Mouse (Mus musculus): ENCODE measurements around the gene Cacna1a. TPM values are rescaled to one million over a fixed set of nuclear protein-coding genes. Genes with fewer than 3 reads are reported as not detected.
"Not testable (repeated sequence)": the region's sequence is repeated elsewhere in the genome, so short reads cannot be mapped to it uniquely, and the experiment has no call there.

Gene Cacna1a
- polyA plus RNA-seq, 1 experiment from 2014 or later, result 13.8 TPM

DNA sequence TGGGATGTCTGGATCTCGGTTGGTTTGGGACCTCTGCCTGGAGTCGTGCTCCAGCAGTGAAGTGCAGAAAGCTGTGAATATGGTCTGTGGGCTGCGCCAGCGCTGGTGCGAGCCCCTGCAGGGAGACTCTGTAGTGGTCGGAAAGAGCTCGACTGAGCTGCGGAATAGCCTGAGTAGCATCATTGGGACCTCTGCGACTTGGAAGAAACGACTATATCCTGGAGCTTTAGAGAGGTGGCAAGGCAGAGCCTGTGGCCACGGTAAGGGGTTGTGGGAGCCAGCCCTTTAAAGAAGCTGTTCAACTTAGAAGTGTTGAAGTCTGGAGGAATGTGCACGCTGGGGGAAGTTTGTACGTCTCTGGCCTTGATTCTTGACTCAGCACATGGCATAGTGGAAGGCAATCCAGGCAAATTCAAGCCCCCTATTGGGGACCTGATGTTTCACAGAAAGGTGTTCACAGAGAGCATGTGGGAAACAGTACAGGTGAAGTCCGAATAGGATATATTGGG lies 277.2 kb downstream of the Cacna1a start:
- H3K27ac ChIP-seq (replicated peaks; ENCODE audit: low read depth, low read length), result peak overlapping the region; percentile 78
- peaks cover 22% of the 10 kb centered on the region for H3K4me1 ChIP-seq (ENCODE audit: control insufficient read depth, insufficient read depth, low read length)
- no peaks in the 10 kb centered on the region for H3K27me3 ChIP-seq (ENCODE audit: control insufficient read depth, insufficient read depth, low read length)
- peak overlapping the region; percentile 72 for H3K9ac ChIP-seq (replicated peaks; ENCODE audit: low read length)
- WGBS, result 2% methylated on average over 14 of the region's 14 CpGs
- H3K36me3 ChIP-seq (ENCODE audit: control insufficient read depth, insufficient read depth, low read length), result peaks cover 13% of the 10 kb centered on the region
- DNase-seq (peak; percentile 50), ATAC-seq (ENCODE audit: low FRiP score, low TSS enrichment) (peak; percentile 2; the same call in 1 of the 2 replicates)
- H3K4me2 ChIP-seq (ENCODE audit: low read length), result peak overlapping the region; percentile 91
- H3K4me3 ChIP-seq (replicated peaks; ENCODE audit: low read depth, low read length), result peak overlapping the region; percentile 59
- H3K9me3 ChIP-seq (ENCODE audit: control insufficient read depth, low read length), result no peaks in the 10 kb centered on the region

DNA sequence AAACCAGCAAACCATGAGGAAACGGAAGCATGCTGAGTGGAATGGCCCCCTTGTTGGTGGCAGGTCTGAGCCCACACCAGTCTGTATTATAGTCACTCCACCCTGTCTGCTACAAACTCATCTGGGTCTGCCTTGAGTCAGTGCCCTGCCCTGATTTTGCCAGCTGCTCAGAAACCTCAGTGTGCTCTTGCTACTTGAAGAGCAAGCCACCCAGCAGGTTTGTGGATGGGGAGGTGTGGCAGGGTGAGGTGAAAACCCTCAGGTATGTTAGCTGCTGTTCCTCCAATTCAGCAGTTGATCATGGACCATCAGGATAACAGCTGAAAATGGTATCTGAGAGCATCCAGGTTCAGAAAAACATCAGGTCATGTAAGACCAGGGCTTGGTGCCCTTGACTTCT lies 279.8 kb downstream of the Cacna1a start:
- H3K27ac ChIP-seq (replicated peaks; ENCODE audit: low read depth, low read length), result no peak overlapping the region
- no peaks in the 10 kb centered on the region for H3K9me3 ChIP-seq (ENCODE audit: control insufficient read depth, low read length)
- H3K36me3 ChIP-seq (ENCODE audit: control insufficient read depth, insufficient read depth, low read length), result peaks cover 30% of the 10 kb centered on the region
- no peak overlapping the region for H3K4me3 ChIP-seq (replicated peaks; ENCODE audit: low read depth, low read length)
- DNase-seq (no peak), ATAC-seq (ENCODE audit: low FRiP score, low TSS enrichment) (no peak)
- H3K27me3 ChIP-seq (ENCODE audit: control insufficient read depth, insufficient read depth, low read length), result no peaks in the 10 kb centered on the region
- WGBS, result 82% methylated on average over 1 of the region's 1 CpGs
- no peak overlapping the region for H3K9ac ChIP-seq (replicated peaks; ENCODE audit: low read length)
- peaks cover 7% of the 10 kb centered on the region for H3K4me1 ChIP-seq (ENCODE audit: control insufficient read depth, insufficient read depth, low read length)
- H3K4me2 ChIP-seq (ENCODE audit: low read length), result no peak overlapping the region

DNA sequence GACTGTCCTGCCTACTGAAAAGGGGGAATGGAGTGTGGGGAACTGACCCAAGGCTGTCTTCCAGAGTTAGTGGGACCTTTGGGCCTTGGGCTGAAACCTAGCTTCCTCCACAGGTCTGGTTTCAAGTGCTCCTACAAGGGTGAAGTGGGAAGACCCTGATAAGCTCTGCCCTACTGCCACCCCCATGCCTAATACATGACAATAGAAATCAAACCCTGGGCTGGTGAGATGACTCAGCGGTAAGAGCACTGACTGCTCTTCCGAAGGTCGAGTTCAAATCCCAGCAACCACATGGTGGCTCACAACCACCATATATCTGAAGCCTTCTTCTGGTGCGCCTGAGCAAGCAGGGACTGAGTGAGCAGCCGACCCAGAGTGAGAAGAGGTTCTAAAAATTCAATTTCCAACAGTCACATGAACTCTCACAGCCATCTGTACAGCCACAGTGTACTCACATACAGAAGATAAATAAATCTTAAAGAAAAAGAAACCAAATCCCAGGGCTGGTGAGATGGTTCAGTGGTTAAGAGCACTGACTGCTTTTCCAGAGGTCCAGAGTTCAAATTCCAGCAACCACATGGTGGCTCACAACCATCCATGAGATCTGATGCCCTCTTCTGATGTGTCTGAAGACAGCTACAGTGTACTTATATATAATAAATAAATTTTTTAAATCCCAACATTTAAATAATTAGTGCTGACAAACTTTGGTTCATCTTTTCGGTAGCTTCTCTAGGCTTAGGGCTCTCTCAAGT lies 280.7 kb downstream of the Cacna1a start:
- Histone ChIP-seq H3K27ac (replicated peaks; ENCODE audit: low read depth, low read length) (no peak overlapping the region), H3K27me3 (ENCODE audit: control insufficient read depth, insufficient read depth, low read length) (no peaks in the 10 kb centered on the region), H3K4me2 (ENCODE audit: low read length) (no peak overlapping the region), H3K9ac (replicated peaks; ENCODE audit: low read length) (no peak overlapping the region), H3K4me1 (ENCODE audit: control insufficient read depth, insufficient read depth, low read length) (peaks cover 4% of the 10 kb centered on the region), H3K36me3 (ENCODE audit: control insufficient read depth, insufficient read depth, low read length) (peaks cover 37% of the 10 kb centered on the region), H3K4me3 (replicated peaks; ENCODE audit: low read depth, low read length) (no peak overlapping the region), H3K9me3 (ENCODE audit: control insufficient read depth, low read length) (no peaks in the 10 kb centered on the region)
- DNase-seq (no peak), ATAC-seq (ENCODE audit: low FRiP score, low TSS enrichment) (no peak)
- 83% methylated on average over 6 of the region's 6 CpGs for WGBS

DNA sequence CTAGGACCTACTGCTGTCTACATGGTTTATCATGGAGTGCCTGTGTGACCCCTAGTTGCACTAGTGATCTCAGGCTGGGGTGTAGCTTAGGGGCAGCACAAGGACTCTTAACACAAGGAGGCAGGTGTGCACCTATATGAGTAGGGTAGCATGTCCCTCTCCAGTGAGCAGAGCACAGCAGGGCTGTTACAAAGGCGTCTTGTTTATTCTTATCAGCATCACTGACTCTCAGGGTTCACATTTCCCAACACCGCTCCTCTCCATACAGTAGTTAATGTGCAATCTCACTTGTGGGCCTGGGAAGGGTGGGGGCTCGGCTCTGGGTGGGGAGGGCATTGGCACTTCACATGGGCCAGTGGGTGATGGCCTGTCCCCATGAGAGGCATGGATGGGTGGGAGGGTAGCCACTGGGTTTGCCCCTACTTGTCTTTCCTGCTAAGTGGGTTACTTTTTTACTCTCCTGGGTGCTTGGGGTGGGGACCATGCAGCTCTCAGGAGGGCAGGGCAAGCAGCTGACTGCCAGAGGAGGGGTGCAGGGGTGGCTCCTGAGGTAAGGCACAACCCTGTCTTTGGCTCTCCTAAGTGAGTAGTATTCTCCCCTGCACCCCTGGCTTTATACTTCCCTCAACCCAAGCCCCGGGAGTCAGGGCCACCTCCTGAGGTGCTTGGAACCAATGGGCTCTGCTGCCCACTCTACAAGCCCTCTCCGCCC lies 282.2 kb downstream of the Cacna1a start:
- not testable (repeated sequence) for H3K9me3 ChIP-seq (ENCODE audit: control insufficient read depth, low read length); ATAC-seq (ENCODE audit: low FRiP score, low TSS enrichment); H3K4me3 ChIP-seq (replicated peaks; ENCODE audit: low read depth, low read length); DNase-seq; H3K9ac ChIP-seq (replicated peaks; ENCODE audit: low read length); H3K4me2 ChIP-seq (ENCODE audit: low read length); H3K4me1 ChIP-seq (ENCODE audit: control insufficient read depth, insufficient read depth, low read length); H3K27me3 ChIP-seq (ENCODE audit: control insufficient read depth, insufficient read depth, low read length); H3K27ac ChIP-seq (replicated peaks; ENCODE audit: low read depth, low read length)
- H3K36me3 ChIP-seq (ENCODE audit: control insufficient read depth, insufficient read depth, low read length), result peaks cover 52% of the 10 kb centered on the region
- WGBS, result 88% methylated on average over 5 of the region's 5 CpGs

DNA sequence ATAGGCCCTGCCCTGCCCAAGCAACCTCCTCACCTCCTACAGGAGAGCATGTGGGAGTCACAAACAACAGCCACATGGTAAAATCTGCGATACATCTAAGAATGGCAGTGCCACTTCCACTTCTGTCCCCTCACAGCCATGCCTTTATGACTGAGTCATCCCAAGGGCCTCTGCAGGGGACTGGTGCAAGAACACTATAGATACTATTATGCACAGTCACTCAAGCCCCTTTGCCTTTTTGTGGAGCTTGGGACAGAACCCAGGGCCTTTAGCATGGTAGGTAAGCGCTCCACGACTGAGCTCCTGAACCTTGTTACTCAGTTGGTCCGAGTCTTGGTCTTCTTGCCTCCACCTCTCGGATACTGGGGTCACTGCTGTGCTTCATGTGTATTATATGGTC lies 289.1 kb downstream of the Cacna1a start:
- Histone ChIP-seq H3K4me2 (ENCODE audit: low read length) (no peak overlapping the region), H3K4me3 (replicated peaks; ENCODE audit: low read depth, low read length) (no peak overlapping the region), H3K4me1 (ENCODE audit: control insufficient read depth, insufficient read depth, low read length) (no peaks in the 10 kb centered on the region), H3K27me3 (ENCODE audit: control insufficient read depth, insufficient read depth, low read length) (no peaks in the 10 kb centered on the region), H3K36me3 (ENCODE audit: control insufficient read depth, insufficient read depth, low read length) (peaks cover 43% of the 10 kb centered on the region), H3K9ac (replicated peaks; ENCODE audit: low read length) (no peak overlapping the region), H3K9me3 (ENCODE audit: control insufficient read depth, low read length) (no peaks in the 10 kb centered on the region), H3K27ac (replicated peaks; ENCODE audit: low read depth, low read length) (no peak overlapping the region)
- ATAC-seq (ENCODE audit: low FRiP score, low TSS enrichment) (no peak), DNase-seq (no peak)
- WGBS, result 96% methylated on average over 5 of the region's 5 CpGs

DNA sequence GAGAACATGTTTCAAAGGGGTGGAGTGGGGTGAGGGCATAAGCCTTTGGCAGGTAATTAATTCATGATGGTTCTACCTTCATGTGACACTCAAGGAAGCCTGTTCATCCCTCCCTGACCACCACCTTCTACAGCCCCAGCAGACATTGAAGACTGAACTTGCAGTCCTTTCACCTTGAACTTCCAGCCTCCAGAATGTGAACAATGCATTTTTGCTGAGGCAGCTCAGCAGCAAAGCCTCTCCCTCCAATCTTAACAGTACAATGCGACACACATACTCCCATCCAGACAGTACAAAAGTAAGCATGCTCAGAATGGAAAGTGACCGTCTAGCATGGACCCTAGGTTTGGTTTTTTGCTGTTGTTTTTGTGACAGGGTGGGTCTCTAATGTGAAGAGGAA lies 293.2 kb downstream of the Cacna1a start:
- WGBS, result 88% methylated on average over 2 of the region's 2 CpGs
- Histone ChIP-seq H3K27me3 (ENCODE audit: control insufficient read depth, insufficient read depth, low read length) (no peaks in the 10 kb centered on the region), H3K27ac (replicated peaks; ENCODE audit: low read depth, low read length) (no peak overlapping the region), H3K4me1 (ENCODE audit: control insufficient read depth, insufficient read depth, low read length) (peaks cover 17% of the 10 kb centered on the region), H3K9ac (replicated peaks; ENCODE audit: low read length) (no peak overlapping the region), H3K4me3 (replicated peaks; ENCODE audit: low read depth, low read length) (no peak overlapping the region), H3K9me3 (ENCODE audit: control insufficient read depth, low read length) (no peaks in the 10 kb centered on the region), H3K4me2 (ENCODE audit: low read length) (no peak overlapping the region), H3K36me3 (ENCODE audit: control insufficient read depth, insufficient read depth, low read length) (peaks cover 4% of the 10 kb centered on the region; the same call in 1 of the 2 replicates)
- ATAC-seq (ENCODE audit: low FRiP score, low TSS enrichment) (no peak), DNase-seq (no peak)

DNA sequence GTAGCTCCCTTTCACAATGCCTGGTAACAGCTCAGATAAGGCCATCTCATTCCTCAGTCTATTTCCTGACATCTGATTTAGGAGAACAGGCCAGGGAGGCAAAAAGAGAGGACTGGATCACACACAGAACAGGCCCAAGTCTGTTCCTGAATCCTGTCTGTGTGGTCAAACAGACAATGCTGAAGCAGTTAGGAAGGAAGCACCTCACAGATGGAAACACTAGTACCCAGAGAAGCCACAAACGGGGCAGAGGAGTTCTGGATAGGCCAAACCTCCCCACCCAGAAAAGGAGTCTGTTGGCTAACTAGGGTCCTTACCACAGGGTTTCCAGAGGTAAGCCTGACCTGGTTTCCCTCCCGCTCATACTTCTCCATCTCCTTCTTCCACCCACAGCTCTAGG lies 294.0 kb downstream of the Cacna1a start:
- no peak for ATAC-seq (ENCODE audit: low FRiP score, low TSS enrichment)
- DNase-seq, result no peak
- H3K4me1 ChIP-seq (ENCODE audit: control insufficient read depth, insufficient read depth, low read length), result peaks cover 20% of the 10 kb centered on the region
- 81% methylated on average over 2 of the region's 2 CpGs for WGBS
- H3K4me3 ChIP-seq (replicated peaks; ENCODE audit: low read depth, low read length), result no peak overlapping the region
- H3K9me3 ChIP-seq (ENCODE audit: control insufficient read depth, low read length), result no peaks in the 10 kb centered on the region
- no peaks in the 10 kb centered on the region for H3K36me3 ChIP-seq (ENCODE audit: control insufficient read depth, insufficient read depth, low read length)
- H3K27ac ChIP-seq (replicated peaks; ENCODE audit: low read depth, low read length), result no peak overlapping the region
- no peak overlapping the region for H3K4me2 ChIP-seq (ENCODE audit: low read length)
- H3K27me3 ChIP-seq (ENCODE audit: control insufficient read depth, insufficient read depth, low read length), result no peaks in the 10 kb centered on the region
- H3K9ac ChIP-seq (replicated peaks; ENCODE audit: low read length), result no peak overlapping the region

DNA sequence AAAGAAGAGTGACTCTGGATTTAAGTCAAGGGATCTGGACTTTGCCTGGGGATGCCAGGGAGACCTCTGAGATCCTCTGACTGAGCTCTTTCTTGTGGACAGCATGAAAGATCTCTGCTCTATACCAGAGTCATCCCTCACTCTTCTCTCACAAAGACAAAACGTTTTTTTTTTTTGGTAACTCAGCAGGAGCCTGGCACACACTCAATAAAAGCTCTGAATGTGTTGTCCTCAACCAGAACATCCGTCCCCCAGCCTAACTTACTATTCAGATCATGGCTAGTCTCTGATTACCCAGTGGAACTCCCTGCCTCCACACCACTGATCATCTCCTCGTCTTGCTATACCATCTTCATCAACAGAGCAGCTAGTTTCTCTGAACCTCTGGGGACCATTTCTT lies 296.3 kb downstream of the Cacna1a start:
- 31% methylated on average over 3 of the region's 3 CpGs for WGBS
- Histone ChIP-seq H3K4me2 (ENCODE audit: low read length) (no peak overlapping the region), H3K4me3 (replicated peaks; ENCODE audit: low read depth, low read length) (no peak overlapping the region), H3K4me1 (ENCODE audit: control insufficient read depth, insufficient read depth, low read length) (peaks cover 28% of the 10 kb centered on the region), H3K27ac (replicated peaks; ENCODE audit: low read depth, low read length) (no peak overlapping the region), H3K36me3 (ENCODE audit: control insufficient read depth, insufficient read depth, low read length) (no peaks in the 10 kb centered on the region), H3K9me3 (ENCODE audit: control insufficient read depth, low read length) (no peaks in the 10 kb centered on the region), H3K9ac (replicated peaks; ENCODE audit: low read length) (no peak overlapping the region), H3K27me3 (ENCODE audit: control insufficient read depth, insufficient read depth, low read length) (no peaks in the 10 kb centered on the region)
- DNase-seq (no peak), ATAC-seq (ENCODE audit: low FRiP score, low TSS enrichment) (no peak)

Measured in midbrain, embryonic 14.5 days (tissue).